Mouse (Mus musculus) myocyte (in vitro differentiated cells): ENCODE results near the gene Dgkz. TPM values are rescaled to one million over a fixed set of nuclear protein-coding genes. Genes with fewer than 3 reads are reported as not detected.

Experiments used
- H3K27me3 ChIP-seq: one replicate; pipeline ENCODE4 v1.6.1; 2011; ENCODE audit not compliant: control insufficient read depth, insufficient read depth, insufficient read length
- H3K36me3 ChIP-seq: one replicate; pipeline ENCODE4 v1.6.1; 2011; ENCODE audit not compliant: control insufficient read depth, insufficient read depth
- H3K4me2 ChIP-seq: one replicate; pipeline ENCODE4 v1.6.1; 2011; ENCODE audit warnings: low read depth, control low read depth
- H3K4me3 ChIP-seq: one replicate; pipeline ENCODE4 v1.5.1; 2011; ENCODE audit warnings: mild to moderate bottlenecking, control low read depth, moderate library complexity
- H3K79me2 ChIP-seq: one replicate; pipeline ENCODE4 v1.6.1; 2011; ENCODE audit not compliant: control insufficient read depth, insufficient read depth
- H3ac ChIP-seq: one replicate; pipeline ENCODE4 v1.6.1; 2011; ENCODE audit not compliant: control insufficient read depth, insufficient read length
- CEBPB ChIP-seq: IDR thresholded peaks from 2 replicates; pipeline ENCODE4 v1.6.1; 2011; ENCODE audit warnings: mild to moderate bottlenecking, moderate library complexity; ENCODE audit not compliant: poor library complexity, insufficient read depth, severe bottlenecking
- E2F4 ChIP-seq: IDR thresholded peaks from one replicate; pipeline ENCODE4 v1.6.1; 2011; ENCODE audit warnings: mild to moderate bottlenecking, control low read depth, moderate library complexity; ENCODE audit not compliant: insufficient read depth
- MAX ChIP-seq: IDR thresholded peaks from one replicate; pipeline ENCODE4 v1.6.1; 2011; ENCODE audit warnings: low read depth, mild to moderate bottlenecking, control low read depth
- MYOD1 ChIP-seq, 3 experiments: IDR thresholded peaks; one replicate each; pipeline ENCODE4 v1.6.1; 2011; ENCODE audit warnings: control low read depth in 2 of 3, low read depth in 2 of 3, mild to moderate bottlenecking in 2 of 3, moderate library complexity in 1 of 3; ENCODE audit not compliant: insufficient read length in 2 of 3, control insufficient read depth in 1 of 3
- MYOG ChIP-seq, 3 experiments: IDR thresholded peaks; one replicate each; pipeline ENCODE4 v1.6.1; 2011; ENCODE audit warnings: control low read depth in 2 of 3, low read depth in 2 of 3, mild to moderate bottlenecking in 2 of 3; ENCODE audit not compliant: insufficient read length in 2 of 3, control insufficient read depth in 1 of 3, insufficient read depth in 1 of 3
- POLR2A ChIP-seq: IDR thresholded peaks from one replicate; pipeline ENCODE4 v1.6.1; 2011; ENCODE audit warnings: low read depth, mild to moderate bottlenecking, control low read depth, moderate library complexity; ENCODE audit not compliant: insufficient read length
- POLR2AphosphoS2 ChIP-seq: IDR thresholded peaks from one replicate; pipeline ENCODE4 v1.6.1; 2011; ENCODE audit warnings: low read depth, control low read depth; ENCODE audit not compliant: insufficient read length
- REST ChIP-seq: IDR thresholded peaks from one replicate; pipeline ENCODE4 v1.6.1; 2011; ENCODE audit warnings: mild to moderate bottlenecking, control low read depth, moderate library complexity; ENCODE audit not compliant: insufficient read depth, insufficient read length
- SRF ChIP-seq: IDR thresholded peaks from one replicate; pipeline ENCODE4 v1.6.1; 2011; ENCODE audit warnings: low read depth; ENCODE audit not compliant: control insufficient read depth, insufficient read length
- TCF12 ChIP-seq: IDR thresholded peaks from one replicate; pipeline ENCODE4 v1.6.1; 2011; ENCODE audit warnings: mild to moderate bottlenecking, control low read depth; ENCODE audit not compliant: poor library complexity, insufficient read depth, severe bottlenecking
- TCF3 ChIP-seq: IDR thresholded peaks from one replicate; pipeline ENCODE4 v1.6.1; 2011; ENCODE audit warnings: low read depth, control low read depth; ENCODE audit not compliant: insufficient read length
- USF1 ChIP-seq: IDR thresholded peaks from one replicate; pipeline ENCODE4 v1.6.1; 2011; ENCODE audit warnings: low read depth, mild to moderate bottlenecking, control low read depth, moderate library complexity
- polyA plus RNA-seq: library from polyadenylated mRNA; unstranded; fragments of >200 nt; fragmentation: generic; extraction: Trizol; gene quantifications from one replicate; pipeline ENCODE4 v1.2.1, GENCODE M21; 2012; ENCODE audit warnings: missing spikeins

Dgkz gene
- polyA plus RNA-seq, 1 experiment: 68.4 TPM

- H3K79me2 ChIP-seq: no peaks in the 10 kb centered on the region
- TF ChIP-seq TCF12 (no peak), MAX (no peak), USF1 (no peak), POLR2A (no peak), E2F4 (no peak), MYOG (IDR thresholded peaks at IDR 0.05; ENCODE audit: control insufficient read depth in 1 of 3, insufficient read depth in 1 of 3, insufficient read length in 2 of 3, low read depth in 2 of 3) (no peak), TCF3 (no peak), SRF (no peak), REST (no peak)
Measured at GRCm38 (mm10) chr2:91934826-91935525, 40.7 kb downstream of the Dgkz start.

DNA sequence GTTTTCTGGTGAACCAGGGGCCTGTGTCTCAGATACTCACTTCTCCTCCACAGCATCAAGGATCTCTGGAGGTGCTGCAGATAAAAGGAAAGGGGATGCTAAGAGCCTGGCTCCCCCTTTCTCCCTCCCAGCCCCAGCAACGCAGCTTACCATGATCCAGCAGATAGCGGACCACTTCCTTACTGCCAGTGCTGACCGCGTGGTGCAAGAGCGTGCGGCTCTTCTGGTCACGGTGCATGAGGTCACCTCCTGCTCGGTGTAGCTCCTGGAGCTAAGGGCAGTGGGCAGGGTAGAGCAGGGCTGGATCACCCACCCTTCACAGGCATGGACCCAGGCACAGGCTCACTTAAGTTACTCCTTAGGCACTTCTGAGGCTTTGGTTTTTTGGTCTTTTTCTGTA lies 41.6 kb downstream of the Dgkz start:
- Histone ChIP-seq H3K4me2 (no peak overlapping the region), H3K79me2 (no peaks in the 10 kb centered on the region), H3K27me3 (no peaks in the 10 kb centered on the region), H3K4me3 (no peak overlapping the region), H3ac (no peak overlapping the region), H3K36me3 (peaks cover 10% of the 10 kb centered on the region)
- TF ChIP-seq SRF (no peak), USF1 (no peak), TCF12 (no peak), MYOD1 (IDR thresholded peaks at IDR 0.05; ENCODE audit: control insufficient read depth in 1 of 3, insufficient read length in 2 of 3, low read depth in 2 of 3) (no peak), POLR2AphosphoS2 (no peak), MYOG (IDR thresholded peaks at IDR 0.05; ENCODE audit: control insufficient read depth in 1 of 3, insufficient read depth in 1 of 3, insufficient read length in 2 of 3, low read depth in 2 of 3) (no peak), E2F4 (no peak), CEBPB (no peak), MAX (no peak), POLR2A (no peak), TCF3 (no peak), REST (no peak)

More at GRCm38 (mm10) chr2:91934826-91935525, 40.7 kb downstream of the Dgkz start:
- Histone ChIP-seq H3K4me3 (no peak overlapping the region), H3K27me3 (no peaks in the 10 kb centered on the region), H3K36me3 (peaks cover 14% of the 10 kb centered on the region), H3ac (no peak overlapping the region), H3K4me2 (no peak overlapping the region)

DNA sequence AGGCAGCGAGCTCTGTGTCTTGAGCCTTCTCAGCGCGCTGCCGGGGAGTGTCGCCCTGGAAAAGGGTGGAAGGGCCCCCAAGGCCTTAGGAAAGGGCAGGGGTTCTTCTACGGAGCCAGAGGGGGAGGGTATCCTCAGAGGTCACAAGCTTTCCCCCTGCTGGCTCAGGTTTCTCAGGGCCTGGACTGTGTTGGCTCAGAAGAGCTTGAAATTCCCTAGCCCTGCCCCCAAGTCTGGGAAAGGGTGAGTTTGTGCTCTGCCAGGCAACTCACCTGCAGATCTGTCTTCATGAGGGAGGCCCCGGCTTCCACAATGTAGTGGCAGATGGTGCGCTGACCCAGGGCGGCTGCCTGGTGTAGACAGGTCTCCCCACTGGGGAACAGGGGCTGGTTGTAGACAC lies 42.2 kb downstream of the Dgkz start:
- no peaks in the 10 kb centered on the region for H3K79me2 ChIP-seq
- no peak overlapping the region for H3K4me2 ChIP-seq
- H3K36me3 ChIP-seq: peaks cover 5% of the 10 kb centered on the region
- H3K4me3 ChIP-seq: no peak overlapping the region
- TF ChIP-seq SRF: no peak
- no peak for TF ChIP-seq MYOD1 (IDR thresholded peaks at IDR 0.05; ENCODE audit: control insufficient read depth in 1 of 3, insufficient read length in 2 of 3, low read depth in 2 of 3)
- TF ChIP-seq REST: no peak
- TF ChIP-seq E2F4: no peak
- TF ChIP-seq TCF3: no peak
- TF ChIP-seq CEBPB: no peak
- H3K27me3 ChIP-seq: no peaks in the 10 kb centered on the region
- no peak overlapping the region for H3ac ChIP-seq

DNA sequence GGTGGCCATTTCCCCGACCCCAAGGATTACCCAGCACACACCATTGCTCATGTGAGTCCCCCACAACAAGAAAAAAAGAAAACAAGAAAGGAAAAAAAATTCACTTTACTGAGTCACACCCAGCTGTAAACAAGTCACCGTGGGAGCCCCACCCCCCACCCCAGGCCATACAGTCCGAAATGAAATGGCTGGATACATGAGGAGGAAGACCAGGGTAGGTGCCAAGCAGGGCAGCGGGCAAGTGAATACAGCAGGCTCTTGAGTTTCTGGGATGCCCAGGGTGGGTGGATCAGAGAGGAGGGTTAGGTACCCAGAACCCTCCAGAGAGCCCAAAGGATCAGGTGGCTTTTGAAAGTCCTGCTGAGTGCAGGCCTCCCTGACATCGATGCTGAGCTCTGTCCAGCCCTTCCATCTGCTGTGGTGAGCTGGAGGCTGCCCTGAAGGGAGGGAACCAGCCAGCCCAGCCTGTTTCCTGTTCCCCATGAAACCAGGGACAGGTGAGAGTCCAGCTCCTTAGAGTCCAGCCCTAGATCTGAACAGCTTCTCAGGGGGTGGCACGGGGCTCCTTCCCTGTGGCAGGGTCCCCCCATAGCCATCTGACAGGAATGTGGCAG lies 42.8 kb downstream of the Dgkz start:
- H3ac ChIP-seq: no peak overlapping the region
- H3K36me3 ChIP-seq: peaks cover 5% of the 10 kb centered on the region
- H3K79me2 ChIP-seq: no peaks in the 10 kb centered on the region
- H3K4me3 ChIP-seq: no peak overlapping the region
- no peaks in the 10 kb centered on the region for H3K27me3 ChIP-seq
- TF ChIP-seq E2F4 (no peak), MYOD1 (IDR thresholded peaks at IDR 0.05; ENCODE audit: control insufficient read depth in 1 of 3, insufficient read length in 2 of 3, low read depth in 2 of 3) (no peak), TCF3 (no peak), USF1 (no peak), MAX (no peak), POLR2A (no peak), CEBPB (no peak), MYOG (IDR thresholded peaks at IDR 0.05; ENCODE audit: control insufficient read depth in 1 of 3, insufficient read depth in 1 of 3, insufficient read length in 2 of 3, low read depth in 2 of 3) (no peak), SRF (no peak), POLR2AphosphoS2 (no peak), REST (no peak), TCF12 (no peak)
- H3K4me2 ChIP-seq: no peak overlapping the region

DNA sequence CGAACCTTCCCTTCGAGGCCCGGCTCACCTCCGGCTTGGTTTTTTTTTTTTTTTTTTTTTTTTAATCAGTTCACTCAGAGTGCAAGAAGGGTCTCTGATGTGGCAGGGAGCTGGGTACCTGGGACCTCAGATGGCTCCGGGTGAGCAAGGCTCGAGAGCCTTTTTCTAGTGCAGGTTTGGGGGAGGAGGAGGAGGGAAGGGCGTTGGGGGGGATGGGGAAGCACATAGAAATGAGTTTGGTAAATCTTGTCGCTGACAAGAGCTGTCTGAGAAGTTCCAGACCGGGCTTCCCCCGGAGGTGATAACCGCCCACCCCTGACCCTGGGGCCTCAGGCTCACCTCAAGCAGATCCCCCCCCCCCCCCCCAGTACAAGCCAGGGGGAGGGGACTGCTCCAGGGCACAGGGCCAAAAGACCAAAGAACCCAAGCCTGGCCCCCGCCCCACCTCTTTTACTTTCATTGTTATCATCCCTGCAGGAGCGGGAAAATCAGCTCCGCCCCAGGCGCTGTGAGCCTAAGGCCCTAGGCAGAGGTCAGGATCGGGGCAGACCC lies 43.4 kb downstream of the Dgkz start, which contains the start of gene Mdk:
TSS of gene Mdk (minus strand) at position 138 of the 552 bp plus-strand sequence.
- Histone ChIP-seq H3K36me3 (peaks cover 4% of the 10 kb centered on the region), H3K4me2 (no peak within 1 kb of the TSS), H3ac (no peak within 1 kb of the TSS), H3K4me3 (no peak within 1 kb of the TSS), H3K79me2 (no peaks in the 10 kb centered on the region), H3K27me3 (no peaks in the 10 kb centered on the region)
- TF ChIP-seq POLR2AphosphoS2 (no peak), SRF (no peak), MYOG (IDR thresholded peaks at IDR 0.05; ENCODE audit: control insufficient read depth in 1 of 3, insufficient read depth in 1 of 3, insufficient read length in 2 of 3, low read depth in 2 of 3) (no peak), REST (no peak), MAX (no peak), TCF12 (no peak), TCF3 (no peak), POLR2A (no peak), MYOD1 (IDR thresholded peaks at IDR 0.05; ENCODE audit: control insufficient read depth in 1 of 3, insufficient read length in 2 of 3, low read depth in 2 of 3) (no peak), E2F4 (no peak), USF1 (no peak), CEBPB (no peak)
